Mouse (Mus musculus) layer of hippocampus, postnatal 10 days (tissue): ENCODE data around the gene Sec23b. TPM values are rescaled to one million over a fixed set of nuclear protein-coding genes. Genes with fewer than 3 reads are reported as not detected.
"Not testable (repeated sequence)": the region's sequence is repeated elsewhere in the genome, so short reads cannot be mapped to it uniquely, and the experiment has no call there.

Source experiments
- DNase-seq, 2 experiments: peaks; one replicate each; pipeline ENCODE4 v3.0.0; 2021; ENCODE audit warnings: low spot score in 2 of 2
- long read RNA-seq: library from polyadenylated mRNA; stranded (forward); transcript quantifications from one replicate; pipeline ENCODE4 v2.0.0, GENCODE M21; 2023
- total RNA-seq, 2 experiments: library from RNA; stranded (reverse); gene quantifications; 2 replicates each; pipeline ENCODE4 v1.2.3; 2021

Sec23b gene
- 10 to 100 TPM; 46.5 to 47.8 TPM for total RNA-seq
- long read RNA-seq, transcript Sec23b-201 (20 exons, 2,779 nt), result major isoform, 13 of 89 reads
- long read RNA-seq, partial matches to known transcripts, result 43 of 89 reads
- long read RNA-seq, other reads (novel, unspliced or antisense), result 33 of 89 reads

DNA sequence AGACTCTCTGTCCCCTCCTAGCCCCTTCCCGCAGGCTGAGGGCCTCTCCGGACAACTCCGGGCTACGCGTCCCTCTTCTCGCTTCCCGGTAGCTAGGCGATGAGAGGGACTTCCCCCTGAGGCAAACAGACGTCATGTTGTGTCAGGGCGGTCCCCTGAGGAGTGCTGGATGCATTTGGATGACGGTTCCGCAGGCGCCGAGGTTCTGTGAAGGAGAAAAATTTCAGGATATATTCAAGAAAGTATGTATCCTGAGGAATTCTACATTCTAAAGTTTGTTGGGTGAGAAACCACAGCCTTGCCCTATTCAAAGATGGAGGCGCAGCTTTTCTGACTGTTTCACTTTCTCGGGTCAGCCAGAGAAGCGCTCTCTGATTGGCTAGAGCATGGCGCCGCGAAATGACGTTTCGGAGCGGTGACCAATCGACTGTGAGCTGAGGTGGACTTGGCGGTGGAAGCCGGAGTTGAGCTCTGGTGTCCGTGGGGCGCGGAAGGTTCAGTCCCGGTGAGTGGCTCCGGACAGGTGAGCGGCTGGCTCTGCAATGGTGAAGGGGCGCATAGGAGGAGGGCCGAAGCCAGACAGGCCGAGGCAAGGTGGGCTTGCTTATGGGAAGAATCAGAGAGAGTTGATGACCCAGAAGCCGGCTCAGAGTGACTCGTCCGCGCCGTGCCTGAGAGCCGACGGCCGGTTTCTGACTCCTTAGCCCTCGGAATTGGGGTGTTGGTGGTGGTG lies at the start of gene Sec23b:
Gene Sec23b, plus strand, starts transcription at position 410 of the 733 bp plus-strand sequence.
- peak; percentile 95 to 96 for DNase-seq

DNA sequence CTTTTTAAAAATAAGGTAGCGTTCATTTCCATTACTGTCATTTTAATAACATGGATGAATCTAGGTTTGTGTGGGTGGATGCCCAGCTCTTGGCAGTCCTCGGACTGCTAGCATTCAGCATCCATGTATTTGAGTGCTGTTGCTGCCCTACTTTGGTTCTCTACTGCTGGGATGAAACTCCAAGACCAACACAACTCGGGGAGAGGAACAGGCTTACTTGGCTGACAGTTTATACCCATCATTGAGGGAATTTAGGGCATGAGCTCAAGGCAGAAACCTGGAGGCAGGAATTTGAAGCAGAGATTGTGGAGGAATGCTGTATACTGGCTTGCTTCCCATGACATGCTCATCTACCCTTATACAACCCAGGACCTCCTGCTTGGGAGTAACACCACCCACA lies 41.4 kb upstream of the Sec23b start:
- DNase-seq, result no peak

DNA sequence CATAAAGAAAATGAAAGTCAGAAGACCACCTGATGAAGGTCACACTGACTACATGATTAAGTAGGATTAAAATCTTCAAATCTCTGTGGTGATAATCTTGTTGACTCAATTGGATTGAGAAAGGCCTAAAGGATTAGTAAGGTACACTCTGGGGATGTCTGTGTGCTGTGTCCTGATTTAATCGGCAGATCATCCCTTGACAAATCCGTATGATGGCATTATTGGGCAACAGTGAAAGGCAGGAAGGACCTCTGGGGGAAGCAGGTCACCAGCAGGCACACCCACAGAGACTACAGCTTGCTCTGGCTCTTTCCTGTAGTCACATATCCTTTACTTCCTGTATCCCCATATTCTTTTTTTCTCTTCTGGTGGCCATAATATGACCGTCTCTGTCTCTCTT lies 36.3 kb upstream of the Sec23b start:
- no peak for DNase-seq

DNA sequence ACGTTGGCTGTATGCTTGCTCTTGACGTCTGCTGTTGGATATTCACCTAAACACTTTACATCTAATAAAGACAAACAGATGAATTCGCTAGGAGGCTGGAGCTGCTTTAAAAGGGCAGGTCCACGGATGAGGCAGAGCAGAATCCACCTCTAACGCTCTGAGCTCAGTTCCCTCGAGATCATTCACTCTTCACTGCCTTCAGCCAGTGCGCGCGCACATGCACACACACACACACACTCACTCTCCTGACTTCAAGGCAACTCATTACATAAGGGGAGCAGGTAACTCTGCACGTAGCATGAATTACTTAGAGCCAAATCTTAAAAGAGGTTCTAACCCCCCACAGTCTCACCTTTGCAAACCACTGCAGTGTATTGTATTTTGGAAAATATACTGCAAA lies 30.2 kb upstream of the Sec23b start:
- no peak for DNase-seq

DNA sequence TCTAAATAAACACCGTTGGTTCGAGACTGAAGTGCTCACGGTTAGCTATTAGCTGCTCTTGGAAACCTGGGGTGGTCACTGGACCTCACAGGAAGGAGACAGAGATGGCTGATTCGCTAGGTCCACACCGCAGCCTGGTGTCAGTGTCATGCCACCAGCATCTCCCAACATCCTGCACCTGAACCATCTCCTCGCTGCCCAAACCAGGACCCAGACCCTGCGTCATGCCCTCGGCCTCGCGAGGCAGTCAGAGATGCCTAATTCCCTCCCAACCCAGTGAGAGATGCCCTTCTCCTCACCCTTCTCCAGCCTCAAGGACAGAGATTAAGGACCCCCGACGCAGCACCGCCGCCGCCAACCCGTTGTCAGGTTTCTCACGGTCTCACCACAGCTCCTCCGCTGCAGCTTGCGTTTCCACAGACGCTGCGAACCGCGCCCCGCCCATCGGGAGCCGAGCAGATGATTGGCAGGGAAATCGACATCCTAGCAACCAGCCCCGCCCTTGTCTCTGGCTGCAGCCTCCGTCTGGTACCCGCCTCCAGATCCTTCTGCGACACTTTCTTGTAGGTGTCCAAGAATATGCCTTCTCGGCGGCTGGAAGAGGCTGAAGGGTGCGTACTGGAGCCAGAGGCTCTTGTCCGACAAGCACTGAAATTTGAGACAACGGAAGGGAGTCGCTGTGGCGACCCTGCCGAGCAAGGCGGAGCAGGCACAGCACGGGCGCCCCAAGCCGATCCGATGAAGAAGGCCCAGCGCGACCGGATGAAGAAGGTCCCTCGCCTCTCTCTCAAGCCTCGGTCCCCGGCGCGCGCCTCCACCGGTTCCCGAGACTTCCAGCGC lies 28.8 kb upstream of the Sec23b start, which contains the start of the genes Dzank1 and Polr3f:
Gene Dzank1, minus strand, starts transcription at position 434 of the 840 bp plus-strand sequence.
Gene Polr3f, plus strand, starts transcription at position 738 of the 840 bp plus-strand sequence.
- DNase-seq, result peak; percentile 95 to 96

DNA sequence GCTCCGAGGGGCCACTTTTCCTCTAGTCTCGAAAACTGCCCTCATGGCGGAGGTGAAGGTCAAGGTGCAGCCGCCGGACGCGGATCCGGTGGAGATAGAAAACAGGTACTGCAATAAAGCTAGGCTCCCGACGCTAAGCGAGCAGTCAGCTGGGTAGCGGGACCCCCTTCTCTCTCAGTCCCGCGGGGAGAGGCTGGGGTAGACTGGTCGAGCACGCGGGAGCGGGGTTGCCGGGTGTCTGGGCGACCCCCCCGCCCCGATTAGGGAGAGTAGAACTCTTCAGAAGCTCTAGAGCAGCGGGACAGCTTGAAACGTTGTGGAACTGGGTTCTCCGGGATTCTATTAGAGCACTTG lies 28.2 kb upstream of the Sec23b start:
- no peak for DNase-seq

DNA sequence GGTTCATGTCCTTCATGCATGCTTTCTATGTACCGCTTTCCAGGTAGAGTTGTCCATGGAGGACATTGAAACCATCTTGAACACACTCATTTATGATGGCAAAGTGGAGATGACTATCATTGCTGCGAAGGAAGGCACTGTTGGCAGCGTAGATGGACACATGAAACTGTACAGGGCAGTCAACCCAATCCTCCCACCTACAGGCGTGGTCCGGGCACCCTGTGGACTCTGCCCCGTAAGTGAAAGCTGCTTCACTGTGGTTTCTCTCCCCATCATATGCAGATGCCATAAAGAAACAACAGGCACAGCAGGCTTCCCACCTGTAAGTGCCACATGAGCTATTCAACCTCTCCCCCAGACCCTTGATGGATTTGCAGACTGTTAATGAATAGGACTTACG lies 18.9 kb upstream of the Sec23b start:
- no peak for DNase-seq

DNA sequence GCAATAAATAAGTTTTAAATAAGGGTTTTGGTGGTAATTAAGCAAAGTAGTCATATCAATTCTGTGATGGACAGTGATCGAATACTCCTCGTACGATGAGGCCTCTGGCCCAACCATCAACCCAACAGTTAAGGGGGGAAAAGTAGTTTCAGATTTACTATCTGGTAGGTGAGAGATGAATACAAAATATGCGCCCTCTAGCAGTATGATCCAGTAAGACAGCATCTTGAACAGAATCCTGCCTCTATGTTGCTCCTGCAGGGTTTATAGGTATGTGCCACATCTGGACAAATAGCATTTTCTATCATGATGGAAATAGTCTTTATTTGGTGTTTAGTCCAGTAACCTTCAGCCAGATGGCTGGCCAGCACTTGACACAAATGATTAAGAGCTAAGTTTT lies 14.8 kb upstream of the Sec23b start:
- no peak for DNase-seq

DNA sequence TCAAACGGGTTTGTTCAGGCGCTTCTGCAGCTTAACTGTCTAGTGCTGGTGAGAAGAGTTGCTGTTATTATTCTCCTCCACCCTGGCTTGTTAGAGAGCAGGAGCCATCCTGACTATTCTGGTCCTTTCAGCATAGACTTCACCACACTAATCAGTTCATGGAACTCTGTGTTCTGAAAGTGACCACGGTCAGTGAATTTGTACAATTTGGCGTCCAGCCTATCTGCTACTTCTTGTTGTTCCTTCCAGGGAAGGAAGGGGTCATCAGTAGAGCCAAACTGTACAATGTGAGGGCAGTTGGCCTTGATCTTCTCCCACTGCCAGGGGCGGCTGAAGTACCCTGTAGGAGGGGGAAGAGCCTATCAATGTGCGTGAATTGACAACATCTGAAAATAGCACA lies 12.4 kb upstream of the Sec23b start:
- DNase-seq, result no peak

DNA sequence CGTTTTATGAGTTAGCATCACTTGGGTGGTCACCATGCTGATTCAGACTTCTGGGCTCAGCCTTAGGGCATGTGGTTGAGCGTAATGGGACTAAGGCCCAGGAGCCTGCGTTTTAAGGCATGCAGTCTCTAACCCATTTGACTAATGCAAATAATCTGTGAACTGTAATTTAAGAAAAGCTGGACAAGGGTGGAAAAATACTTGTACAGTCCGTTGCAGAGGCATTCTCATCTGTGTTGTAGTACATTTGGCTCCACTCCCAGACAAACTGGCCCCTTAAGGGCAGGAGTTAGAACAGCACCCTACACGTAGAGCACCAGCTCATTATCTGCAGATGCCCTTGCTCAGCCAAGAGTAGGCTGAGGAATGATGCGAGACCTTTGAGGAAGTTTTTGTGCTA lies 11.4 kb upstream of the Sec23b start:
- DNase-seq, result no peak

DNA sequence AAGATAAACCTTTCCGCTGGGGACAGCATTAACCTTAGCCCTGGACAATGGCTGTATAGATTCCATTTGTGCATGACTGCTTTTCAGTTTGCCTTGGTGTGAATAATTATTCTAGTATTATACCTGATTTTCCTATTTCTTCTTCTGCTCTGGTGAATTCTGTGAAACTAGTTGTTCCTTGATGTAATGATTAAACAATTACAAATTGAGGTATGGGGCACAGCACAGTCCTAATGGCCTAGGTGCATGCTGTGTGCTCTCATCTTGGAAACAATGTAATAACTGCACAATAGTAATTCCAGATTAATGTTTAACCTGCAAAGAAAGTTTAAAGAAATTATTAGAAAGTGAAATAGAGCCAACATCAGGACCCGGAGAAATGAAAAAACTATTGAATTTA lies 11.0 kb upstream of the Sec23b start:
- no peak for DNase-seq

DNA sequence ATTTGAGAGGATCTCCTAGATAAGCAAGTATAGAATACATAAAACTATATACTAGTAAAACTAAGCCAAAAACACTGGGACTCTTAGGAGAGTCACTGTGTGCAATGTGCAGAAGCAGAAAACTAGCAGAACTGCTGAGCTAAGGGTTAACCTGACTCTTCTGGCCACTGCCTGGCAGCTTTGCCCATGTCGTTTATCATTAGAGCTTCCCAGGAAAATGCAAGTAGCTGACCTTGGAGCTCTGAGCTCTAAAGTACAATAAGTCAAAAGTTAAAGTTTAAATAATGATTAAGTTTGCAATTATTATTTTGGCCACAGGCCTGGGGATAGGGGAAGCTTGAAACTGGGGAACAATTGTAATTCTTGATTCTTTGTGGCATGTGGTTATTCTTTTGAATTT lies 10.5 kb upstream of the Sec23b start:
- DNase-seq, result no peak

DNA sequence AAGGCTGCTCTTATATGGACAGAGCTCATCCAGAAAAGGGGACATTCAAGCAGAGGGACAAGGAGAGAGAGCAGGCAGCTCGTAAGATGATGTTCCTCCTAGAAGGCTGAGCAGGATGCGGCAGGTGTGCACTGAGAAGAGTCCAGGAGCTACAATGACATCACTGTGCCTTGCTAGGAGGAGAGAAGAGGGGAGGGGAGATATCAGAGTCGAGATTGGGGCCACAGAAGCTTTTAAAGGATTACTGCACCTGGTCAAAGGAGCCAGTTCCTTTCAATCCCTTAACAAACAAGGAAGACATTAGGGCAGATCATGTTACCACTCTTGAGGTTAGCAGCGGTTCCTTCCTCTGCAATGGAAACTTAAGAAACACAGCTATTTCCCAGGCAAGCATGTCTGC lies 8.5 kb upstream of the Sec23b start:
- no peak for DNase-seq

DNA sequence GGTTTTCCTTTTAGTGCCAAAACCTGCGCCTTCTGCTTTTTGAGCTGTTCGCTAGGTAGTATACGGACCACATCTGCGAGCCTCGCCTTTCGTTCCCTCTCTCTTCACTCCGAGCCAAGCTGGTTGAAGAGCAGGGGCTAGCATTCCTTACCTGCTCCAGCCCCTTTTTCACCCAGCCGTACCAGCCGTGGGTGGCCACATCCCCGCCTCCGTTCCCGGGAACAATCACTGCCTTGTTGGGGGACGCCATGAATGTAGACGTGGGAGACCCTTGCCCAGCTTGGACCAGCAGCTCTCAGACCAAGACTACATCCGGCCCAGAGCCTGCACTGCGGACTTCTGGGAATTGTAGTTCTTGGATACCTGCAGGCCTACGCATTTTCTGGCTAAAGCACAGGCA lies 5.5 kb upstream of the Sec23b start, which contains the start of gene Rbbp9:
Gene Rbbp9, minus strand, starts transcription at position 341 of the 400 bp plus-strand sequence.
- peak; percentile 66 to 74 for DNase-seq

DNA sequence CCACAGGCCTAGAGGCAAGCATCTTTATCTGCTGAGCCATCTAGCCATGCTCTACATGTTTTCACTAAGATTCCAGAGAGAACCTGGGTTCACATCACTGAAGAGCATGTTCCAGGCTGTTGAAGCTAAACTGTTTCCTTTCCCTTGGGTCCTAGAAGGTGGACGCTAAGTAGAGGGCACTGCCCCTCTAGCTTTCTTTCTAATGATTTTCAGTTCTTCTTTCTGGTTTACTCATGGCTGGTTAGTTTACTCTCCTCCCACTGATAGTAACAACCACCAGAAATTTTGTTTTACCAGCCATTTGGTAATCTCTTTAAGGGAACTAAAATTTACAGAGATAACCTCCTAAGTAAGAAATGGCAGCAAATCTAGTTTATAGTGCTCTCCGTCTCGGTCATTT lies 2.1 kb upstream of the Sec23b start:
- DNase-seq, result no peak

DNA sequence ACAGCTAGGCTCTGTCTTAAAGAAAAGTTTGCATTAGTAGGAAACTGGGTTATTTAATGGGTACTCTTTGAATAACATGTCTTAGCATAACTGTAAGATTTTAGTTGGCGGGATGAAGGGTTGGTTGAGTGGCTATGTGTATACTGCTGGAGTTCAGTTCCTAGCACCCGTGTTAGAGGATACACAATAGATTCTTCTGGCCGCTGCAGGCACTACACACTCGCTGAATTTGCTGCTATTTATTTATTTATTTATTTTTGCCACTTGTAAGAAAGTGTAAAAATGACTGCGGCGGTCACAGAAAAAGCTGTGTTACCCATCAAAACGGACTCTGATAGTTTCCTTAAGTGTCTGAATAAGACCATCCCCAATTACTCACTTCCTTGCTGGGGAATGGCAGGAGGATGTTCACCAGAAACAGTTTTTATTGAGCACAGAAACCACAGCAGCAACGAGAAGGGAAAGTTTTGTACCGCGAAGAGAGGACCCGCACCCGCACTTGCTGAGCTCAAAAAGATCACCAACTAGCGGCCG lies 676 bp upstream of the Sec23b start:
- no peak for DNase-seq

DNA sequence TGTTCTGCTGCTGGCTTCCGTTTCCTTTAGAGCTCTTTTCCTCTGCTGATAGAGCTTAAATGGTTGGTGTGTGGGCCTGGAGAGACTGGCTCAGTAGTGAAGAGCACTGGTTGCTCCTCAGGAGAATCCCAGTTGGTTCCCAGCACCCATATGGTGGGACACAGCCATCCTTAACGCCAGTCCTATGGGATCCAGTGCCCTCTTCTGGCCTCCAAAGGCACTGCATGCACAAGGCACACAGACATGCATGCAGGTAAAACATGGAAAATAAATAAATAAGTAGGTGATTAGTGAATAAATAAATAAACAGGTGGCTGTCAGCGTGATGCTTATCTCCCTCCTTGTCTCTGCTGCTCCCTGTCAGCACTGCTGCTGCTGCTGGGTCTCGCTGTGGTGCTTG lies 32.7 kb downstream of the Sec23b start:
- DNase-seq, result no peak

DNA sequence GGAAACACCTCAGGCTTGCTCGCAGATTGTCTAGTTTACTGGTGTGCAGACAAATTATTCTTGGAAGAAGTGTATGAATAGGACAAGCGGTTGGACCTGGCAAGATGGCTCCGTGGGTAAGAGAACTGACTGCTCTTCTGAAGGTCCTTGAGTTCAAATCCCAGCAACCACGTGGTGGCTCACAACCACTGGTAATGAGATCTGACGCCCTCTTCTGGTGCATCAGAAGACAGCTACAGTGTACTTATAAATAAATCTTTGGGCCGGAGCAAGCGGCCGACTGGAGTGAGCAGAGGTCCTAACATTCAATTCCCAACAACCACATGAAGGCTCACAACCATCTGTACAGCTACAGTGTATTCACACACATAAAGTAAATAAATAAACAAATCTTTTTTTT lies 37.0 kb downstream of the Sec23b start:
- not testable (repeated sequence) for DNase-seq

DNA sequence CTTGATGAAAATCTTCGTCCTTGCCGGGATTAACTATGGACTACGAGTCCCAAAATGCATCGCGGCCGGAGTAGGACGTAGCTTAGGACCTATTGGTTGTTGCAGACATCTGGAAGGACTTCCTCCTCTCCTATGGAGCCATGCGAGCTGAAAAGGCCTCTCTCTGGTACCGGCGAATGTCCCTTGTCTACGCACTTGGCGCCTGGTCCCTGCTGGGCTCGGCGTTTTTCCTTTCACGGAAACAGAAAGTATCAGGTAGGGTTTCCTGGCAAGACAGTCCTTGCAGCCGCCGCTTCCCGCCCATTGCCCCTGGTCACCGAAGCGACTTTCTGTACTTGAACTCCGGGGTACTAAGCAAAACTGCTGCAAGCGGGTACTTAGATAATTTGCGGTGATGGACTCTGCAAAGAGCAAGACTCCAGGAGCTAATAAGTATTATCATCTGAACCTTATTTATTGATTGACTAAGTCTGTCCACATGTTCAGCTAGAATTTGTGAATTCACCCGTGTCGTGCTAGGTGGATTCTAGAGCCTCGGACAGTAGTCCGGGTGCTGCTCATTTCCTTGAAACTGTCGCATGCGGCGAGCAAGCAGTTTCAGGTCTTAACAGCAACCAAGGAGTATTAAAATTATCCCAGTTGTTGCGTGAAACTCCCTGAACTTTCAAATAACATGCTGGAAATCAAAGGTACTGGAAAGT lies 38.1 kb downstream of the Sec23b start, which contains the start of gene Smim26:
Gene Smim26, plus strand, starts transcription at position 104 of the 701 bp plus-strand sequence.
- DNase-seq, result peak; percentile 72 to 79

DNA sequence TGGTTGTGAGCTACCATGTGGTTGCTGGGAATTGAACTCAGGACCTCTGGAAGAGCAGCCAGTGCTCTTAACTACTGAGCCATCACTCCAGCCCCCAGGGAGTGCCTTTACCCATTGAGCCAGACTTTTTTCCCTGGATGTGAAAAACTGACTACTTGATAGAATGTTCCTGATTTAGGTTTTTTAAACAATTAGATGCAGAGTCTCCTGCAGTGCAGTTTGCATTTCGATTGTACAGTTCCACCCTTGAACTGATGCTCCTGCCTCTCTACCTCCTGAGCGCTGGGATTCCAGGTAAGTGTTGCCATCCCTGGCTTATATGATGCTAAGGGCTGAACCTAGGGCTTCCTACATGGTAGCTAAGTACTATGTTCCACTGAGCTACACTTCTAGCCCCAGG lies 42.0 kb downstream of the Sec23b start:
- DNase-seq, result no peak
